Mouse (Mus musculus) CH12F3 (cell line): ENCODE data around the gene Hyal6.

Source experiments
- in situ Hi-C: fragments of 300-500 bp; cut with MboI; formaldehyde crosslinking; loops from 2 replicates; pipeline ENCODE4 v1.14.3; 2020; ENCODE audit warnings: low sequenced_read_pairs

Gene Hyal6

GRCm38 (mm10) chr6:24732945-24733344, at the start of gene Hyal6:
Gene Hyal6 (plus strand): TSS chr6:24733245.
- in situ Hi-C loops: no loop called here

GRCm38 (mm10) chr6:24687871-24688270, 45.2 kb upstream of the Hyal6 start:
- in situ Hi-C loops: no loop called here

- in situ Hi-C loops: no loop called here
Observed at GRCm38 (mm10) chr6:24694455-24695410, 38.3 kb upstream of the Hyal6 start.

- in situ Hi-C loops: no loop called here
Observed at GRCm38 (mm10) chr6:24696117-24696516, 36.9 kb upstream of the Hyal6 start.

- in situ Hi-C loops: no loop called here
Observed at GRCm38 (mm10) chr6:24697216-24697615, 35.8 kb upstream of the Hyal6 start.

- in situ Hi-C loops: no loop called here
Observed at GRCm38 (mm10) chr6:24707090-24707489, 26.0 kb upstream of the Hyal6 start.

- in situ Hi-C loops: no loop called here
Observed at GRCm38 (mm10) chr6:24707499-24707898, 25.5 kb upstream of the Hyal6 start.

GRCm38 (mm10) chr6:24721317-24722099, 11.5 kb upstream of the Hyal6 start:
- in situ Hi-C loops: no loop called here

GRCm38 (mm10) chr6:24728130-24728529, 4.9 kb upstream of the Hyal6 start:
- in situ Hi-C loops: no loop called here

GRCm38 (mm10) chr6:24734565-24734964, 1.5 kb downstream of the Hyal6 start:
- in situ Hi-C loops: no loop called here

GRCm38 (mm10) chr6:24748029-24748428, 15.0 kb downstream of the Hyal6 start, which contains the start of gene Hyal4:
Gene Hyal4 (plus strand): TSS chr6:24748329.
- in situ Hi-C loops: no loop called here

- in situ Hi-C loops: no loop called here
Observed at GRCm38 (mm10) chr6:24759281-24759680, 26.2 kb downstream of the Hyal6 start.

- in situ Hi-C loops: no loop called here
Observed at GRCm38 (mm10) chr6:24766261-24766660, 33.2 kb downstream of the Hyal6 start.

GRCm38 (mm10) chr6:24779182-24779581, 46.1 kb downstream of the Hyal6 start:
- in situ Hi-C loops: no loop called here

GRCm38 (mm10) chr6:24790888-24791287, 57.8 kb downstream of the Hyal6 start, which contains the start of gene Spam1:
Gene Spam1 (plus strand): TSS chr6:24791188.
- in situ Hi-C loops: no loop called here
